Mouse (Mus musculus) forebrain, embryonic 10.5 days (tissue): ENCODE measurements at regions not wholly inside any gene's neighbourhood (a gene's known extent, or its start where the extent isn't known, plus 50 kb on each side); places are given as distances from the start of the nearest gene placed in this dataset.

ENCODE experiments used
- DNase-seq: peaks from one replicate; pipeline ENCODE4 v3.0.0-alpha.2; 2017; ENCODE audit warnings: low spot score; ENCODE audit errors: extremely low spot score
- H3K27ac ChIP-seq: fragments of 300-500 bp; sonication (generic); 2 replicates; pipeline ENCODE4 v1.5.1; 2016; ENCODE audit warnings: mild to moderate bottlenecking
- H3K27me3 ChIP-seq: fragments of 300-500 bp; sonication (generic); 2 replicates; pipeline ENCODE4 v1.6.1; 2016; ENCODE audit warnings: mild to moderate bottlenecking; ENCODE audit not compliant: poor library complexity, severe bottlenecking
- H3K36me3 ChIP-seq: fragments of 300-500 bp; sonication (generic); replicated peaks from 2 replicates; pipeline ENCODE4 v1.6.1; 2016; ENCODE audit warnings: mild to moderate bottlenecking, moderate library complexity
- H3K4me1 ChIP-seq: fragments of 300-500 bp; sonication (generic); 2 replicates; pipeline ENCODE4 v1.6.1; 2016
- H3K4me3 ChIP-seq: fragments of 300-500 bp; sonication (generic); 2 replicates; pipeline ENCODE4 v1.5.1; 2016; ENCODE audit warnings: mild to moderate bottlenecking, moderate library complexity
- H3K9me3 ChIP-seq: fragments of 300-500 bp; sonication (generic); 2 replicates; pipeline ENCODE4 v1.6.1; 2016; ENCODE audit warnings: mild to moderate bottlenecking, moderate library complexity
- WGBS: fragments of 180-500 bp; shearing (Covaris S2); methylation state at CpG from one replicate; pipeline ENCODE4 v1.1.7; 2016; 5-methylcytosine and 5-hydroxymethylcytosine counted together

DNA sequence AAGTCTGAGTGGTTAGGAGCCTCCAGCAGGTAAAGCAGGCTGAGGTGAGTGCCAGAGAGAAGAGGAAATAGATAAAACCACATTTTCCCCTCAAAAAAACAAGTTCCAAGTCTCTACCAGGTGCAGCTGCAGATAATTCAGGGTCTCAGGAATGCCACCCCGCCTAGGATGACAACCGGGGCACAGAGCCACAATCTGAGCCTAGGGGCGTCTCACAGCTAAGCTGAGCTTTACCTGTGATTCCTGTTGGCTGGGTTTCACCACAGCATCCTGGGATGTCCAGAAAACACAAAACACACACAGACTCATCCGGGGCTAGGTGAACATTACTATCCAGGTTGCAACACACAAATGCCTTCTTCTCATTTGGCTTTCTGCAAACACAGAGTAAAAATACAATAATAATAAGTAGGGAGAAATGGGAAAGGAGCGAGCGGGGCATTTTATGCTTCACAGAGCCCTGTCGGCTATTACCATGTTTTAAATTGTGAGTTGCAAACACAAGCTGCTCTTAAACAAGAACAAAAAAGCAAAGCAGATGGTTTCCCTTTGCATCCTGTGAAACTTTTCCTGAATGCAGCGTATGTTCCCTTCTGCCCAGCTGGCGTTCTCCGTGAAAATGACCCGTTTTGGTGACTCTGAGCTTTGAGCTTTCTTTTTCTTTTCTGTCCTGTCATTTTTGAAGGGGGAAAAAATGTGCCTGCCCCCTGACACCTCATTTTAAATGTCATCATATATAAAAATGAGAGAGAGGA is 330.3 kb downstream of the Cbln4 start:
- WGBS, result 86% methylated on average over 11 of the region's 11 CpGs
- no peaks in the 10 kb centered on the region for H3K4me1 ChIP-seq
- no peaks in the 10 kb centered on the region for H3K27me3 ChIP-seq
- no peak overlapping the region for H3K27ac ChIP-seq
- no peaks in the 10 kb centered on the region for H3K36me3 ChIP-seq
- no peak overlapping the region for H3K4me3 ChIP-seq
- H3K9me3 ChIP-seq, result no peaks in the 10 kb centered on the region
- DNase-seq, result no peak

- no peak for DNase-seq
- H3K27ac ChIP-seq, result no peak overlapping the region
- H3K27me3 ChIP-seq, result no peaks in the 10 kb centered on the region
- WGBS, result 87% methylated on average over 5 of the region's 5 CpGs
- H3K4me1 ChIP-seq, result peaks cover 10% of the 10 kb centered on the region
- H3K36me3 ChIP-seq, result no peaks in the 10 kb centered on the region
- no peaks in the 10 kb centered on the region for H3K9me3 ChIP-seq
- no peak overlapping the region for H3K4me3 ChIP-seq
Observed at GRCm38 (mm10) chr2:171693526-171693925, 349.7 kb downstream of the Cbln4 start.

DNA sequence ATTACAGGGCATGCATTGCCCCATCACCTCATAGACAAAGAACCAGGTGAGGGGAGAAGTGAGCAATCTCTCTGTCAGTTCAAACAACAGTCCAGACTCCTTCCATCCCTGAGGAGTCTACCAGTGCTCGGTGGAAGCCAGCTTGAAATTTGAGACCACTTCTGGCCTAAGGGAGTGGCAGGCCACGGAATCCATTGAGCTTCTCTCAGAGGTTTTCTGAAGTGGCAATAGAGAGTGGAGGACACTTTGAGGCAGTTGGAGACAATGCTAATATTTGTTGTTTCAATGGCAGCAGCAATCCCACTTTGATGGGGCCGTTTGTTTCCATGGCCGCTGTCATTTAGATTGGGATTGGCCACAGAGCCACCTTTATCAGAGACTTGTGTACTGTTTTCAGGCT is 352.5 kb downstream of the Cbln4 start:
- H3K27ac ChIP-seq, result no peak overlapping the region
- no peaks in the 10 kb centered on the region for H3K36me3 ChIP-seq
- H3K9me3 ChIP-seq, result no peaks in the 10 kb centered on the region
- peaks cover 10% of the 10 kb centered on the region for H3K4me1 ChIP-seq
- no peak overlapping the region for H3K4me3 ChIP-seq
- DNase-seq, result no peak
- WGBS, result 48% methylated on average over 4 of the region's 4 CpGs
- H3K27me3 ChIP-seq, result no peaks in the 10 kb centered on the region

- H3K27ac ChIP-seq, result no peak overlapping the region
- H3K36me3 ChIP-seq, result no peaks in the 10 kb centered on the region
- H3K4me3 ChIP-seq, result no peak overlapping the region
- no peaks in the 10 kb centered on the region for H3K27me3 ChIP-seq
- peaks cover 10% of the 10 kb centered on the region for H3K4me1 ChIP-seq
- no peak for DNase-seq
- no peaks in the 10 kb centered on the region for H3K9me3 ChIP-seq
- WGBS, result 55% methylated on average over 4 of the region's 4 CpGs
Observed at GRCm38 (mm10) chr2:171689102-171689501, 354.2 kb downstream of the Cbln4 start.

DNA sequence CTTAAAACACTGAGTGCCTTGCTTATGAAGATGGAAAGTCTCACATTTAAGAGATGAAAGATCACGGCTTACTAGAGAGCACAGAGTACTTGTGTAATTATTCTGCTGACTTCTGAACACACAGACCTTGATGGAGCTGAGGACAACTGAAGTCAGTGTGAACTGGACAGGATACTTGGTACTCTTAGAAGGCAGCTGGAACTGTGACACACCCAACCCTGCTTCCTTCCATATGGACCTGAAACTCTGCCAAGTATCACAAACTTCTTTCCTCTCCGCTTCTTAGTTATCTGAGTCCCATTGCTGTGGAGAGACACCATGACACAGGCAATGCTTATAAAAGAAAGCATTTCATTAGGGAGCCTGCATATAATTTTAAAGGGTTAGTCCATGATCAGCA is 365.3 kb downstream of the Cbln4 start:
- no peak overlapping the region for H3K4me3 ChIP-seq
- H3K36me3 ChIP-seq, result no peaks in the 10 kb centered on the region
- WGBS, result 88% methylated on average over 2 of the region's 2 CpGs
- peaks cover 4% of the 10 kb centered on the region; the same call in 1 of the 2 replicates for H3K9me3 ChIP-seq
- H3K27me3 ChIP-seq, result no peaks in the 10 kb centered on the region
- no peak overlapping the region for H3K27ac ChIP-seq
- no peaks in the 10 kb centered on the region for H3K4me1 ChIP-seq
- no peak for DNase-seq

GRCm38 (mm10) chr2:171677128-171677527 is 366.1 kb downstream of the Cbln4 start:
- Histone ChIP-seq H3K36me3 (no peaks in the 10 kb centered on the region), H3K27me3 (no peaks in the 10 kb centered on the region), H3K27ac (no peak overlapping the region), H3K4me1 (no peaks in the 10 kb centered on the region), H3K4me3 (no peak overlapping the region), H3K9me3 (peaks cover 4% of the 10 kb centered on the region; the same call in 1 of the 2 replicates)
- 89% methylated on average over 7 of the region's 7 CpGs for WGBS
- no peak for DNase-seq

GRCm38 (mm10) chr2:171676083-171676482 is 367.2 kb downstream of the Cbln4 start:
- Histone ChIP-seq H3K27ac (no peak overlapping the region), H3K4me3 (no peak overlapping the region), H3K9me3 (peaks cover 4% of the 10 kb centered on the region; the same call in 1 of the 2 replicates), H3K4me1 (no peaks in the 10 kb centered on the region), H3K36me3 (no peaks in the 10 kb centered on the region), H3K27me3 (no peaks in the 10 kb centered on the region)
- no peak for DNase-seq
- 86% methylated on average over 8 of the region's 8 CpGs for WGBS

GRCm38 (mm10) chr2:171675411-171675810 is 367.9 kb downstream of the Cbln4 start:
- H3K4me3 ChIP-seq, result no peak overlapping the region
- no peak overlapping the region for H3K27ac ChIP-seq
- no peaks in the 10 kb centered on the region for H3K4me1 ChIP-seq
- no peaks in the 10 kb centered on the region for H3K27me3 ChIP-seq
- 82% methylated on average over 2 of the region's 2 CpGs for WGBS
- peaks cover 4% of the 10 kb centered on the region; the same call in 1 of the 2 replicates for H3K9me3 ChIP-seq
- DNase-seq, result no peak
- no peaks in the 10 kb centered on the region for H3K36me3 ChIP-seq

DNA sequence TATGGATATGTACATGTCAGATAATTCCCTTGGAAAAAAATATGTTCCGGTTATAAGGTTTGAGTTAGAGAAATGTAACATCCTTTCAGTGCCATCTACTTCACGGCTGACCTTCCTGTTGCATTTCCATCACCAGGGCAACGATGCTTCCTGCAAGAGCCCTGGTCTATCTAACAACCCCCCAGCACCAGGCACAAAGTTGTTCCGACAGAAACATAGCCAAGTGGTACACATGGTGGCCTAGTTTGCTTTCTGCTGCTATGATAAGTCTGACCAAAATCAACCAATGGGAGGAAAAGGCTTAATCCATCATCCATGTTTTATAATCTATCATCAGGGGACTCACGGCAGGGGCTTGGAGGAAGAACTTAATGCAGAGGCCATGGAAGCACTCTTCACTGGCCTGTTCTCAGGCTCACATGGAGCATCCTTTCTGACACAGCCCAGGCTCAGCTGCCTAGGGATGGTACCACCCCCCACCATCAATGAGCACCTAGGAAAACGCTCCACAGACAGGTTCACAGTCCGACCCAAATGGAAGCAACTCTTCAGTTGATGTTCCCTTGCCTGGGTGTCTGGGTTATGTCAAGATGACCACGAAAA is 372.2 kb downstream of the Cbln4 start:
- Histone ChIP-seq H3K4me1 (peaks cover 14% of the 10 kb centered on the region), H3K9me3 (peaks cover 4% of the 10 kb centered on the region; the same call in 1 of the 2 replicates), H3K27ac (no peak overlapping the region), H3K27me3 (no peaks in the 10 kb centered on the region), H3K4me3 (no peak overlapping the region), H3K36me3 (no peaks in the 10 kb centered on the region)
- no peak for DNase-seq
- WGBS, result 90% methylated on average over 8 of the region's 8 CpGs

DNA sequence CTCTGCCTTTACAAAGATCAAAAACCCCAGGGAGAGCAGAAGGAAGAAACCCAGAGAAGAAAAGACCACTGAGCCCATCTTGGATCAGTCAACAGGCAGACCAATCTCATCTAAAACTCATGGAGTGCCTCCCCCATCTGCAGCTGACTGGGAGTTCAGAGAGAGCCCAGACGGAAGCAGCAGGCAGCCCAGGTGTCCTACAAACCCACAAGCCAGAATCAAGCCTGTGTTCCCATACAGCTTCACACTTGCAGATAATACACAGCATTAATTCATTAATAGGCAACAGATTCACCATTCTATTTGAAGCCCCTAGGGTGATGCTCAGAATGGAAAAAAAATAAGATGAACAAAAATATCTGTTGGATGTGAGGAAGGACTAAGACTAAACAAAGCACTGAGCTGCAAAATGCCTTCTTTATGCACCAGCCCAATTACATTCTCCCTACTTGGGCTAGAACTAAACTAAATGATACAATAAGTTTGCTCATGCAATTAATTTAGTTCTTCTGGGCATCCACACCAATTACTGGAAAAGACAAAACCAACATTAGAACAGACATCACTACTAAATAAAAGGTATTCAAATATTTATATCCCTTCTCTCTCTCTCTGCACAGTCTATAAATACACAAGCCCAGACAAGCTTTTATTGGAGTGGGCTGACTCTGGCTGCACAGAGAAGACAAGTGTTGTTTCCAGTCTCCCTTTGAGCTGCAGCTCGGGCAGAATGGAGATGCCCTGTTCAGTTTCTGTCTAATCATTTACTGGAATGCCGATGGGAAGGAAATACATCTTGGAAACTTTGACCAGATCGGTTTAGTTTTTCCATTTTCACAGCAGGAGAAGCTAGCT is 374.2 kb downstream of the Cbln4 start:
- Histone ChIP-seq H3K27me3 (no peaks in the 10 kb centered on the region), H3K27ac (no peak overlapping the region), H3K9me3 (peaks cover 4% of the 10 kb centered on the region; the same call in 1 of the 2 replicates), H3K4me1 (peaks cover 14% of the 10 kb centered on the region), H3K4me3 (no peak overlapping the region), H3K36me3 (no peaks in the 10 kb centered on the region)
- WGBS, result 59% methylated on average over 4 of the region's 4 CpGs
- DNase-seq, result no peak

DNA sequence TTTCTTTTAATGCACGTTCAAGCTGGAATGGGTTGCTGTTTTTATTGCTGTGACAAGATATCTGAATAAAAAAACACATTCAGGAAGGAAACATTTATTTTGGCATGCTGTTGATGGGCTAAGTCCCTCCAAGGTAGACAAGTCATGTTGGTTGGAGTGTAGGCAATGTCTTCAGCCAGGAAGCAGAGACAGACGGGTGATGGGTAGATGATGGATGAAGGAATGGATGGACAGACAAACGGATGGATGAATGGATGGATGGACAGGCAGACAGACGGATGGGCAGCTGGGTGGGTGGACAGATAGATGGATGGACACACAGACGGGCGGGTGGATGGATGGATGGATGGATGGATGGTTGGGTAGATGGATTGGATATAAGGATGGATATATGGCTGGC is 380.7 kb downstream of the Cbln4 start:
- no peak for DNase-seq
- Histone ChIP-seq H3K4me3 (no peak overlapping the region), H3K36me3 (no peaks in the 10 kb centered on the region), H3K27me3 (no peaks in the 10 kb centered on the region), H3K27ac (no peak overlapping the region), H3K4me1 (peaks cover 2% of the 10 kb centered on the region; the same call in 1 of the 2 replicates), H3K9me3 (no peaks in the 10 kb centered on the region)
- WGBS, result 92% methylated on average over 6 of the region's 6 CpGs

DNA sequence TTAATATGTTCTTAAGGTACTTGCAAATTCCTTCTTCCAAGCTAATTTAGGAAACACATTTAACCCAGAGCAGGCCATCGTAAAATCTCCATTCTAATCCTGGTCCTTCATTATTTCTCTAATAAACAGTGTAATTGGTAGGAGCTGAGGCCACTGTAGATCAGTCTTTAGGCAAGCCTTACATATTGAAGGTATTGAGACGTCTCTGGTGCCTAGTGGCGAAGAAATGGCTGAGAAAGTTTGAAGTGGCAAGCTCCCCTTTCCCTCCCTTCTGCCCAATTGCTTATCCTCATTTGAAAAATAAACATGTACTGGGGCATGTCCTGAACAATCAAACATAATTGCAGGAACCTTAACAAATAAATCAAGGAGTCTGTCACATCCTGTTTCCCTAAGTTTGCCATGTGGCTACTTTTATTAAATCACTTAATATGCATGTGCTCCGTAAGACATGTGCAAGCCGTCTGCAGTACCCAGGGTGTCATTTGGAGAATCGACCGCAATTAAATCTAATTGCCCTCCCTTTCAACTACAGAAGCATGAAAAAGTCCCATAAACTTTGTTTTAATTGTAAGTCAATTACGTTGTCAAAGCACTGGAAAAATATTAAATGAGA is 381.3 kb downstream of the Cbln4 start:
- no peaks in the 10 kb centered on the region for H3K27me3 ChIP-seq
- 88% methylated on average over 8 of the region's 8 CpGs for WGBS
- no peaks in the 10 kb centered on the region for H3K9me3 ChIP-seq
- DNase-seq, result no peak
- H3K27ac ChIP-seq, result no peak overlapping the region
- no peak overlapping the region for H3K4me3 ChIP-seq
- H3K36me3 ChIP-seq, result no peaks in the 10 kb centered on the region
- peaks cover 7% of the 10 kb centered on the region; the same call in 1 of the 2 replicates for H3K4me1 ChIP-seq
